Mouse (Mus musculus) heart, postnatal 0 days (tissue): ENCODE measurements around the gene Gm5617. TPM values are rescaled to one million over a fixed set of nuclear protein-coding genes. Genes with fewer than 3 reads are reported as not detected.
"Not testable (repeated sequence)": the region's sequence is repeated elsewhere in the genome, so short reads cannot be mapped to it uniquely, and the experiment has no call there.

ENCODE experiments used
- ATAC-seq: fragments of 200-750 bp; cut with Nextera tagmentation; 2 replicates; pipeline ENCODE4 v1.8.0; 2017; ENCODE audit warnings: low read depth, moderate number of reproducible peaks, moderate library complexity; ENCODE audit not compliant: insufficient read depth
- DNase-seq: peaks from one replicate; pipeline ENCODE4 v3.0.0-alpha.2; 2016; ENCODE audit warnings: low spot score
- H3K27ac ChIP-seq: fragments of 300-500 bp; sonication (generic); 2 replicates; pipeline ENCODE4 v1.5.1; 2014; ENCODE audit warnings: low read depth, mild to moderate bottlenecking
- H3K27me3 ChIP-seq: fragments of 300-500 bp; sonication (generic); 2 replicates; pipeline ENCODE4 v1.6.1; 2014; ENCODE audit warnings: low read length, mixed read lengths; ENCODE audit not compliant: control insufficient read depth, insufficient read depth
- H3K36me3 ChIP-seq: fragments of 300-500 bp; sonication (generic); replicated peaks from 2 replicates; pipeline ENCODE4 v1.6.1; 2014; ENCODE audit warnings: low read length, mixed read lengths; ENCODE audit not compliant: control insufficient read depth, insufficient read depth
- H3K4me1 ChIP-seq: fragments of 300-500 bp; sonication (generic); 2 replicates; pipeline ENCODE4 v1.6.1; 2014; ENCODE audit warnings: antibody characterized with exemption; ENCODE audit not compliant: control insufficient read depth, insufficient read depth
- H3K4me2 ChIP-seq: fragments of 300-500 bp; sonication (generic); 2 replicates; pipeline ENCODE4 v1.6.1; 2014; ENCODE audit warnings: low read depth, mild to moderate bottlenecking, low read length, moderate library complexity
- H3K4me3 ChIP-seq: fragments of 300-500 bp; sonication (generic); 2 replicates; pipeline ENCODE4 v1.5.1; 2014; ENCODE audit warnings: low read depth, low read length
- H3K9ac ChIP-seq: fragments of 300-500 bp; sonication (generic); replicated peaks from 2 replicates; pipeline ENCODE4 v1.6.1; 2014; ENCODE audit warnings: low read depth, low read length, mixed read lengths
- H3K9me3 ChIP-seq: fragments of 300-500 bp; sonication (generic); replicated peaks from 2 replicates; pipeline ENCODE4 v1.6.1; 2016; ENCODE audit warnings: low read length; ENCODE audit not compliant: control insufficient read depth
- CTCF ChIP-seq: IDR thresholded peaks from 2 replicates; pipeline ENCODE4 v1.5.1; 2016; ENCODE audit warnings: antibody characterized with exemption, control low read depth, low read depth
- EP300 ChIP-seq: IDR thresholded peaks from 2 replicates; pipeline ENCODE4 v1.6.1; 2016; ENCODE audit warnings: antibody characterized with exemption, low read depth
- whole genome bisulfite sequencing: fragments of 180-500 bp; shearing (Covaris S2); extraction: QIAGEN DNeasy Blood & Tissue Kit; methylation state at CpG from one replicate; pipeline ENCODE4 v1.1.7; 2014; 5-methylcytosine and 5-hydroxymethylcytosine counted together
- polyA plus RNA-seq: library from polyadenylated mRNA; unstranded; fragments of >200 nt; fragmentation: Nextera tagmentation; extraction: Ambion mirVana; gene quantifications from 2 replicates; pipeline ENCODE4 v1.2.1, GENCODE M21; 2015
- total RNA-seq: library from RNA; depleted of rRNA; stranded (reverse); fragments of >200 nt; gene quantifications from 2 replicates; pipeline ENCODE4 v1.2.3, GENCODE M21; 2014; ENCODE audit warnings: low replicate concordance

Gm5617 gene
- total and polyA plus RNA-seq, 2 experiments from 2014 or later: 43.3 to 63.4 TPM

- Histone ChIP-seq H3K27ac (no peak overlapping the region), H3K4me1 (no peaks in the 10 kb centered on the region), H3K4me3 (no peak overlapping the region), H3K36me3 (no peaks in the 10 kb centered on the region), H3K9ac (no peak overlapping the region), H3K9me3 (no peaks in the 10 kb centered on the region), H3K27me3 (no peaks in the 10 kb centered on the region), H3K4me2 (no peak overlapping the region)
- DNase-seq: no peak
- TF ChIP-seq EP300: no peak
- TF ChIP-seq CTCF: no peak
- no peak for ATAC-seq
- WGBS: 86% methylated on average over 5 of the region's 5 CpGs
These were observed 35.9 kb upstream of the Gm5617 start for GRCm38 (mm10) chr9:48459391-48459790.

- no peak overlapping the region for H3K4me3 ChIP-seq
- whole genome bisulfite sequencing: 87% methylated on average over 8 of the region's 8 CpGs
- H3K27ac ChIP-seq: no peak overlapping the region
- H3K4me2 ChIP-seq: no peak overlapping the region
- TF ChIP-seq EP300: no peak
- TF ChIP-seq CTCF: no peak
- H3K36me3 ChIP-seq: no peaks in the 10 kb centered on the region
- no peaks in the 10 kb centered on the region for H3K9me3 ChIP-seq
- ATAC-seq: no peak
- no peaks in the 10 kb centered on the region for H3K4me1 ChIP-seq
- DNase-seq: no peak
- H3K9ac ChIP-seq: no peak overlapping the region
- H3K27me3 ChIP-seq: no peaks in the 10 kb centered on the region
These were observed 34.5 kb upstream of the Gm5617 start for GRCm38 (mm10) chr9:48460720-48461119.

- no peak for DNase-seq
- 88% methylated on average over 3 of the region's 3 CpGs for WGBS
These were observed 33.7 kb upstream of the Gm5617 start for GRCm38 (mm10) chr9:48461545-48461944.

GRCm38 (mm10) chr9:48465671-48466070, 29.6 kb upstream of the Gm5617 start:
- Histone ChIP-seq H3K27me3 (no peaks in the 10 kb centered on the region), H3K27ac (no peak overlapping the region), H3K36me3 (peaks cover 25% of the 10 kb centered on the region), H3K4me1 (no peaks in the 10 kb centered on the region), H3K9ac (no peak overlapping the region), H3K4me3 (no peak overlapping the region), H3K9me3 (no peaks in the 10 kb centered on the region), H3K4me2 (no peak overlapping the region)
- 93% methylated on average over 3 of the region's 3 CpGs for WGBS
- DNase-seq (no peak), ATAC-seq (no peak)
- TF ChIP-seq CTCF (peak; percentile 24; the same call in 1 of the 2 replicates), EP300 (no peak)

More at GRCm38 (mm10) chr9:48461545-48461944, 33.7 kb upstream of the Gm5617 start:
- no peaks in the 10 kb centered on the region for H3K27me3 ChIP-seq
- no peak overlapping the region for H3K4me3 ChIP-seq
- no peaks in the 10 kb centered on the region for H3K4me1 ChIP-seq
- no peaks in the 10 kb centered on the region for H3K9me3 ChIP-seq
- no peak overlapping the region for H3K27ac ChIP-seq
- H3K9ac ChIP-seq: no peak overlapping the region
- no peak for TF ChIP-seq CTCF
- no peak for TF ChIP-seq EP300
- no peaks in the 10 kb centered on the region for H3K36me3 ChIP-seq
- no peak overlapping the region for H3K4me2 ChIP-seq
- no peak for ATAC-seq

- Histone ChIP-seq H3K9ac (no peak overlapping the region), H3K27ac (no peak overlapping the region), H3K4me3 (no peak overlapping the region), H3K36me3 (peaks cover 36% of the 10 kb centered on the region), H3K9me3 (no peaks in the 10 kb centered on the region), H3K4me1 (no peaks in the 10 kb centered on the region), H3K27me3 (no peaks in the 10 kb centered on the region), H3K4me2 (no peak overlapping the region)
- TF ChIP-seq EP300: no peak
- TF ChIP-seq CTCF: peak; percentile 84
- WGBS: 61% methylated on average over 3 of the region's 3 CpGs
- DNase-seq (no peak), ATAC-seq (no peak)
These were observed 28.4 kb upstream of the Gm5617 start for GRCm38 (mm10) chr9:48466804-48467203.

- WGBS: 97% methylated on average over 5 of the region's 5 CpGs
- H3K27ac ChIP-seq, ATAC-seq, H3K4me1 ChIP-seq, H3K27me3 ChIP-seq, H3K4me2 ChIP-seq, H3K4me3 ChIP-seq, H3K9me3 ChIP-seq, DNase-seq, H3K9ac ChIP-seq: not testable (repeated sequence)
- H3K36me3 ChIP-seq: peaks cover 38% of the 10 kb centered on the region
These were observed 27.8 kb upstream of the Gm5617 start for GRCm38 (mm10) chr9:48467471-48467870.
